Mouse (Mus musculus): ENCODE results near the gene Hbb-bh1. TPM values are rescaled to one million over a fixed set of nuclear protein-coding genes. Genes with fewer than 3 reads are reported as not detected.
"Not testable (repeated sequence)": the region's sequence is repeated elsewhere in the genome, so short reads cannot be mapped to it uniquely, and the experiment has no call there.

Hbb-bh1 gene
- total RNA-seq, 2 experiments from 2014 or later = not detected

DNA sequence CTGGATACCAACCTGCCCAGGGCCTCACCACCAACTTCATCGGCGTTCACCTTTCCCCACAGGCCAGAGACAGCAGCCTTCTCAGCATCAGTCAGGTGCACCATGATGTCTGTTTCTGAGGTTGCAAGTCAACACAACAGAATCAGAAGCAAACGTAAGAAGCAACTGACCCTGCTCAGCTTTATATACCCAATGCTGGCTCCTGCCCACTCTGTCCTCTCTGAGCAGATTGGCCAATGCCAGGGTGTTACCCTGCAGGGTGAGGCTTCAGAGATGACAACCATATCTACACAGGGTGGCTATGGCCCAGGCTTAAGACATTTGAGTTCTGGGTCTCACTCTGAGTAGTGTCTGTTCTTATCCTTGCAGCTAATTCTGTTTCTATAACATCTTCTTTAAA, 29.2 kb downstream of the Hbb-bh1 start, which contains the start of gene Hbb-bt:
Gene Hbb-bt, minus strand, starts transcription at position 231 of the 400 bp plus-strand sequence.
- DNase-seq = no peak
- intact Hi-C loops (cut with DNase I; ENCODE audit: low total_unique reads) = no loop called here

DNA sequence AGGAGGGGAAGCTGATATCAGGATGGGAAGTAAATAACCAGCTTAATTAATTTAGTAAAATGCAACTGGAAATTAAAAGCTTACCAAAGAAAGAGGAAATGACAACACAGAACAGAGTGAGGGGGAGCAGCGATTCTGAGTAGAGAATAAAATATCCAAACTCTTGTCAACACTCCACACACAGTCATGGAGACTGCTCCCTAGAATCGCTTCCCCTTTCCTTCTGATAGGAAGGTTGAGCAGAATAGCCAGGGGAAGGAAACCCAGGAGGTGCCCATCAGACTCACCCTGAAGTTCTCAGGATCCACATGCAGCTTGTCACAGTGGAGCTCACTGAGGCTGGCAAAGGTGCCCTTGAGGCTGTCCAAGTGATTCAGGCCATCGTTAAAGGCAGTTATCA, 29.8 kb downstream of the Hbb-bh1 start:
- intact Hi-C loops (cut with DNase I; ENCODE audit: low total_unique reads); DNase-seq: not testable (repeated sequence)

DNA sequence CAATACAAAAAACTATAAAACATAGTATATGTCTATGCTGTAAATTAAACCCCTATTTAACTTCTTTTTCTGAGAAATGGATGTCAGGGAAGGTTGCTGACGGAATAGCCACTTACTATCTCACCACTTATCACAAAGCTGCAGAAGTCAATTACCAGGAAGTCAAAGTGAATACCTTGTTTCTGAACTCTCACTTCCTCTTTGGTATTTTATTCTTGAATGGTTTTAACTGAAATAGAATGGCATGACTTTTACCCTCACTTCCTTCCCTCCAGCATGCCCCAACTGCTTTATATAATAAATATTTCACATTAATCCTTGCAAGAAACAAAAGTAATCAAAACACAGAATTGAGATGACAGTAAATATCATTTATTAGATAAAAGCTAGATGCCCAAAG, 30.8 kb downstream of the Hbb-bh1 start:
- intact Hi-C loops (cut with DNase I; ENCODE audit: low total_unique reads) = no loop called here

DNA sequence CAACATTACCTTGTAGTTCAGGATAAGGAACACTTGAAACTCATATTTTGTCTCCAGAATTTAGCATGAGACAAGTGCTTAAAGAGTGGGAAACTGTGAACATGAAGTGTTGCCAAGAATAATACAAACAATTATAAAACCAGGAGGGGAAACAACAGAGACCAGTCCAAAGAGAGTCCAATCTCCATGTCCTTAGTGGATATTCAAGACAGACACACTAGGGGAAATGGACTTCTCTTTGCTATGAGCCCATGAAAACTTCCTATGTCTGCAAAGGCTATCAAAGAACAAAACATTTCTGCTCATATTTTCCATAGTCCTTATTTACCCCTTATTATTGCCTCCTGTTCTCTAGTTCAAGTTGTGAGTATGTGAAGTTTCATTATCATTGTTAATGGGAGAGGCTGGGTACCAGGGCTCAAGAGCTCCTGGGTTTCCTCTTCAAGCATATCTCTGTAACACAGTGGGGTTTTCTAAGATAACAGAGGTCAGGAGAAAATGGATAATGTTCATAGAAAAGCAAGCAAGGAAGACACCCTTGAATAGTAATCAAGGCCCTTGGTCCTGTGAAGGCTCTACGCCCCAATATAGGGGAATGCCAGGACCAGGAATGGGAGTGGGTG, 31.6 kb downstream of the Hbb-bh1 start:
- intact Hi-C loops (cut with DNase I; ENCODE audit: low total_unique reads) = no loop called here
- no peak for DNase-seq

More for the DNA sequence above, 30.8 kb downstream of the Hbb-bh1 start:
- no peak for DNase-seq

DNA sequence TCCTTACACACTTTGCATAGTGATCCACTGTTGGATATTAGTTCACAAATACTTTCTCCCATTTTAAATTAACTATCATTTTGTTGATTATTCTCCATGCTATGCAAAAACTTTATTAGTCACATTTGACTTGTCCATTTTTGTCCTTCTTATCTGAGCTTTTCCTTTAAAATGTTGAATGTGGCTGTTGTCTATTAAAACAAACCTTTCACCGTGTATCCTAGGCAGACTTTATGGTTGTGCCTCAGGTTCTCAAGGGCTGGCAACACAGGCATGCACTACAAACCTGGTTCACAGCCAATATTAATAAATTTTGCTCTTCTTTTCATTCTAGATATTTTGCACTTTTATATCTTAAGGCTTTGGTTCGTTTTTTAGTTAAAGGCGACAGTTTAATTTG, 32.2 kb downstream of the Hbb-bh1 start:
- intact Hi-C loops (cut with DNase I; ENCODE audit: low total_unique reads) = no loop called here
- no peak for DNase-seq

DNA sequence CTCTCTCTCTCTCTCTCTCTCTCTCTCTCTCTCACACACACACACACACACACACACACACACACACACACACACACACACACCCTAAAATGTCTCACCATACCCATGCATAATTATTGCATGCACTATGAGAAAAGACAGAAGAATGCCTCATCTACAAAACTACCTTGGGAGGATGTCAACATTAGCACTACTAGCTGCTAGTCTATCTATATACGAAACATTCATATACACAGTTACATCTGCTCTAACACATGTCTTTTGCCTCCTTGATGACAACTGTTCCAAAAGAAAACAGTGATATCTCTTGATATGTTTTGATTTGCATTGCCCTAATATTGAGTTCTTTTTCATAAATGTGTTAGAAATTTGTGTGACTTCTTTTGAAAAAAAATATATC, 32.7 kb downstream of the Hbb-bh1 start:
- no peak for DNase-seq
- intact Hi-C loops (cut with DNase I; ENCODE audit: low total_unique reads) = no loop called here

DNA sequence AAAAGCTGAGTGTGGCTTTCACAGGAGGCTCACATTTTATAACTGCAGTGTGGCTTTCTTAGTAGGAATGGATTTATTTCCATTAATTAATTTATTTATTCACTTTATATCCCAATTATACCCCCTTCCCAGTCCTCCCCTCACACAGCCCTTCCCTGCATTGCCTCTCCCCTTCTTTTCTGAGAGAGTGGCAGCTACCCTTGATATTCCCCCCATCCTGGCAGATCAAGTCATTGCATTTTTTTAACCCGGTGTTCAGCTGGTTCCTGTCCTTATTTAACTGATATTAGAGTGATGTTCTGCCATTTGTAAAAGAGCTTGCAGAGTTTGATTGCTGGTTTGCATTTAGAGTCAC, 33.2 kb downstream of the Hbb-bh1 start:
- intact Hi-C loops (cut with DNase I; ENCODE audit: low total_unique reads) = no loop called here
- no peak for DNase-seq

DNA sequence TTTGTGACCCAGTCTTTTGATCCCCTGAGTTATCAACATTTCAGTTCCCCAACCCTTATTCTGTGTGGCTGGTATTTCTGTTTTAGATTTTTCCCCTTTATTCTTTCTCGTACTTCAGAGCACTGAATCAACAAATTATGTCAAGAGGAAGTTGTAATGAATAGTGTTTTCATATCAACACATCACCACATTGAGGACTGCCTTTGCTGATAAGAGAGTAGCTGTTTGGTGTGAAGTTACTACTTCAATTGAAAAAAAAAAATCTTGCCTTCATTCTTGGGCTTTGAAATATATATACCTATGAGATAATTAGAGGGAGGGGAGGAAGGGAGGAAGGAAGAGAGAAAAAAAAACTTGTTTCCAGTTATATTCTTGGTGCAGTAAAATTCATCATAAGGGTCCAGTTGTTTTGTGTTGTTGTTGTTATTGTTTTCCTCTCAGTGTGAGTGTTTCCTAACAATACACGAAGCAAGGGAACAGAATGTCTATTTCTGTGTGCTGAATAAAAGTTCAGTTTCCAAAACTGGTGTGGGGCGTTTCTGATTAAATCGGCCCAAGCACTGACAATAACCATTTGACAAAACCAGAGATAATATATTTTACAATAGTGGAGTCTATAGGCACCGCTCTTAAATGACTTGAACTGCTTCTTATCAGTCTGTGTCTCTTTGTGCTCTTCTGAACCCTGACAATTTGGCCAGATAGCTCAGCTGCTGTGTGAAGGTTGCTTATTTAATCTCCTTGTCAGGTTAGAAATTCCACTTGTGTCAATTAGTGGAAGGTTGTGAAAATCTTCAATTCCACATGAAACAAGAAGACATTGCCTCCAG, 33.8 kb downstream of the Hbb-bh1 start:
- no peak for DNase-seq
- intact Hi-C loops (cut with DNase I; ENCODE audit: low total_unique reads) = no loop called here

DNA sequence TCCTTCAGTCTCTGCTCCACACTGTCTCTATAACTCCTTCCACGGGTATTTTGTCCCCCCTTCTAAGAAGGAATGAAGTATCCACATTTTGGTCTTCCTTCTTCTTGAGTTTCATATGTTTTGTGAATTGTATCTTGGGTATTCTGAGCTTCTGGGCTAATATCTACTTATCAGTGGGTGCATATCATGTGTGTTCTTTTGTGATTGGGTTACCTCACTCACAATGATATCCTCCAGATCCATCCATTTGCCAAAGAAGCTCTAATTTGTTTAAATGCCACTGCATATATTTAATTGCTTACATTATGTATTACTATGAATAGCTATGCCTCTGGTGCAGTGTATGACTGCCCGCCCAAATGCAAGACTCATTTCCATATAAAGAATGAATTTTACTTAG, 34.8 kb downstream of the Hbb-bh1 start:
- intact Hi-C loops (cut with DNase I; ENCODE audit: low total_unique reads); DNase-seq: not testable (repeated sequence)

DNA sequence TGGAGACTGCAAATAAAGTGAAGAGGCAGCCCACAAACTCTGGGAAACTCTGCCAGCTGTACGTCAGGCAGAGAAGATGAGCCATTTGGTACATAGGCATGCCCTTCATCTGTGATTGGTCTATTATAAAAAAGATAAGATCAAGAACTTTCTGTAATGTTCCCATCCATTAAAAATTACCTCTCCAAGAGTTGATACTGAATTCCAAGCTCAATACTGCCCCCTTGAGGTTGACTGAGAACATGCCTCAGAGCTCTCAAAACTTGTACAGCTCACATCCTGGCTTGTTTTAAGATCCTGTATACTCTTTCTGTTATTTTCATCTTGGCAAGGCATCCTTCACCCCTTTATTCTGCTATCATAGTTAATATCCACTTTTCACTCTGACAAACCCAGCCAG, 36.1 kb downstream of the Hbb-bh1 start:
- DNase-seq = no peak
- intact Hi-C loops (cut with DNase I; ENCODE audit: low total_unique reads) = no loop called here

DNA sequence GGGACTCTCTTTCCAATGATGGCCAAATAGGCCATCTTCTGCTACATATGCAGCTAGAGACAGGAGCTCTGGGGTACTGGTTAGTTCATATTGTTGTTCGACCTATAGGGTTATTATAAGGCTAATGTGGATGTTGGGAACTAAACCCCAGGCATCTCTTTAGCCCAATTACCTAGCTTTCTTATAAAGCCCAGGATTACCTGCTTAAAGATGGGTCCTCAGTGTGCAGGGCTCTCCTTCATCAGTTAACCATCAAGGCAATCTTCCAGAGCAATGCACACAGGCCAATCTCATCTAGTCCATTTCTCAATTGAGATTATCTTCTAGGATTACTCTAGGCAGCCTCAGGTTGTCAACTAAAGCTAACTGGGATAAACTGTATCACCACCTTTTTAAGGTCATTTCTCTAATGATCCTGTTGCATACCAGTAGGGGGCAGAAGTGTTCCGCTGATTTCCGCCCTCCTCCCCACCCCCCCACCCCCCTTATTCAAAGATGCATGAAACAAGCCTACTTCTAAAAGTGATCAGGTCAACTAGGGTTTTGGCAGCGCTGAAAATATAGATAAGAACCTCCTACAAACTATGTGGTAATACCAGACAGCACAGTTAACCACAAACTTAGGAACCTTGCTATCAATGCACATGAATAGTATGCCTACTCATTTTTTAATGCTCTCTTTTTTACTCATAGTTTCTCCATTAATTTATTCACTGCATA, 50.1 kb downstream of the Hbb-bh1 start:
- no peak for DNase-seq
- intact Hi-C loops (cut with DNase I; ENCODE audit: low total_unique reads) = no loop called here

DNA sequence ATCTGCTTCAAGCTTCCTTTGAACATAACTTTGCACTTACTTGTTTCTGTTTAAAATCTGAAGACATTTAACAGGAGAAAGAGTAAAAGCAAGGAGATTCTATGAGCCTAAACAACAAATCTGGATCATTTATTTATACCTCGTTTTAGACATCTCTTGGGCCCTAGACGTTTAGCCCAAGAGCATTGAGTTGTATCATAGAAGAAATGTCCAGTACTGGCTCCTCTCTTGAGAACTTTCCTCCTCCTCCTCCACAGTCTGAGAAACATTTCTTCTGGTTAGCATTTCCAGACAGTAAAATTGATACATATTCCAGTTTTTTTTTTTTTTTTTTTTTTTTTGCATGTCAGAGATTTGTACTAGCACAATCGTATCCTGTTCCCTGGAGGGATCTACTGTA, 51.2 kb downstream of the Hbb-bh1 start, which contains the start of gene Olfr67:
Gene Olfr67, minus strand, starts transcription at position 101 of the 400 bp plus-strand sequence.
- intact Hi-C loops (cut with DNase I; ENCODE audit: low total_unique reads) = no loop called here
- no peak for DNase-seq

Other genes with a start within 250 kb of the Hbb-bh1 start
- gene Olfr619, start 242.6 kb downstream of the Hbb-bh1 start, total RNA-seq (2021) = not detected
- gene Olfr620, start 230.6 kb downstream of the Hbb-bh1 start, total RNA-seq (2021) = not detected
- not detected for gene Olfr622, start 200.5 kb downstream of the Hbb-bh1 start, total RNA-seq (2021)
- gene Olfr623, start 179.5 kb downstream of the Hbb-bh1 start, total RNA-seq (2021) = not detected
- gene Olfr624, start 172.0 kb downstream of the Hbb-bh1 start, total RNA-seq (2021) = not detected
- gene Olfr625-ps1, start 160.4 kb downstream of the Hbb-bh1 start, total RNA-seq (2021) = not detected
- gene Olfr243, start 128.5 kb downstream of the Hbb-bh1 start, total RNA-seq (2021) = not detected
- not detected for gene Olfr628, start 112.8 kb downstream of the Hbb-bh1 start, total RNA-seq (2021)
- not detected for gene Olfr629, start 98.2 kb downstream of the Hbb-bh1 start, total RNA-seq (2021)
- gene Olfr630, start 85.8 kb downstream of the Hbb-bh1 start, total RNA-seq (2021) = not detected
- gene Olfr69, start 71.6 kb downstream of the Hbb-bh1 start, total RNA-seq (2021) = not detected
- gene Olfr68, start 63.5 kb downstream of the Hbb-bh1 start, total RNA-seq (2021) = not detected
- gene Olfr67, start 51.3 kb downstream of the Hbb-bh1 start, total RNA-seq (2021) = not detected
- 100 to 1,000 TPM; 114 to 127 TPM for gene Hbb-bt, start 29.2 kb downstream of the Hbb-bh1 start, total RNA-seq (2021)
- gene Hbb-bs, start 15.1 kb downstream of the Hbb-bh1 start, total RNA-seq (2021) = 1,000 to 10,000 TPM; 1,097 to 1,122 TPM
- gene Hbb-bh2, start 2.6 kb downstream of the Hbb-bh1 start, total RNA-seq (2021) = not detected
- not detected for gene Hbb-y, start 10.1 kb upstream of the Hbb-bh1 start, total RNA-seq (2021)
- not detected for gene Olfr66, start 43.1 kb upstream of the Hbb-bh1 start, total RNA-seq (2021)
- not detected for gene Olfr64, start 51.3 kb upstream of the Hbb-bh1 start, total RNA-seq (2021)
- gene Olfr65, start 60.3 kb upstream of the Hbb-bh1 start, total RNA-seq (2021) = not detected
- gene Olfr631, start 85.7 kb upstream of the Hbb-bh1 start, total RNA-seq (2021) = not detected
- not detected for gene Olfr632, start 91.2 kb upstream of the Hbb-bh1 start, total RNA-seq (2021)
- not detected for gene Olfr633, start 101.3 kb upstream of the Hbb-bh1 start, total RNA-seq (2021)
- gene Olfr635, start 128.0 kb upstream of the Hbb-bh1 start, total RNA-seq (2021) = not detected
- gene Olfr638, start 155.6 kb upstream of the Hbb-bh1 start, total RNA-seq (2021) = not detected
- not detected for gene Olfr639, start 174.1 kb upstream of the Hbb-bh1 start, total RNA-seq (2021)
- gene Olfr640, start 182.4 kb upstream of the Hbb-bh1 start, total RNA-seq (2021) = not detected
- gene Olfr641, start 192.3 kb upstream of the Hbb-bh1 start, total RNA-seq (2021) = not detected
- not detected for gene Olfr642, start 209.5 kb upstream of the Hbb-bh1 start, total RNA-seq (2021)
- not detected for gene 4930516K23Rik, start 218.3 kb upstream of the Hbb-bh1 start, total RNA-seq (2021)
- not detected for gene Olfr644, start 228.7 kb upstream of the Hbb-bh1 start, total RNA-seq (2021)
- gene Olfr645, start 242.3 kb upstream of the Hbb-bh1 start, total RNA-seq (2021) = not detected